Mouse (Mus musculus): ENCODE measurements around the gene Tigd4. TPM values are rescaled to one million over a fixed set of nuclear protein-coding genes. Genes with fewer than 3 reads are reported as not detected.

Tigd4 gene
- polyA plus RNA-seq, 1 experiment: not detected

- Histone ChIP-seq H3K27me3 (ENCODE audit: control insufficient read depth, insufficient read depth, low read length) (no peaks in the 10 kb centered on the region), H3K36me3 (ENCODE audit: control insufficient read depth, insufficient read depth, low read length) (no peaks in the 10 kb centered on the region), H3K4me3 (ENCODE audit: extremely low read depth, insufficient read depth, insufficient read length) (no peak overlapping the region), H3K4me1 (ENCODE audit: control insufficient read depth, insufficient read depth, insufficient read length) (no peaks in the 10 kb centered on the region), H3K27ac (ENCODE audit: insufficient read depth, low read length) (no peak overlapping the region)
- WGBS: 92% methylated on average over 2 of the region's 2 CpGs
- no peak for DNase-seq (ENCODE audit: low read depth in 1 of 2, low spot score in 2 of 2)
- TF ChIP-seq POLR2A (IDR thresholded peaks at IDR 0.05; ENCODE audit: low read depth, low read length): no peak
- no peak for TF ChIP-seq CTCF (IDR thresholded peaks at IDR 0.05; ENCODE audit: extremely low read depth, insufficient read depth, insufficient read length, insufficient replicate concordance)
These were observed 9.4 kb downstream of the Tigd4 start for GRCm38 (mm10) chr3:84602759-84603158.

- no peak for DNase-seq (ENCODE audit: low read depth in 1 of 2, low spot score in 2 of 2)
- H3K36me3 ChIP-seq (ENCODE audit: control insufficient read depth, insufficient read depth, low read length): no peaks in the 10 kb centered on the region
- H3K27ac ChIP-seq (ENCODE audit: insufficient read depth, low read length): no peak overlapping the region
- WGBS: 85% methylated on average over 9 of the region's 9 CpGs
- no peaks in the 10 kb centered on the region for H3K4me1 ChIP-seq (ENCODE audit: control insufficient read depth, insufficient read depth, insufficient read length)
- H3K4me3 ChIP-seq (ENCODE audit: extremely low read depth, insufficient read depth, insufficient read length): no peak overlapping the region
- no peaks in the 10 kb centered on the region for H3K27me3 ChIP-seq (ENCODE audit: control insufficient read depth, insufficient read depth, low read length)
- TF ChIP-seq POLR2A (IDR thresholded peaks at IDR 0.05; ENCODE audit: low read depth, low read length) (no peak), CTCF (IDR thresholded peaks at IDR 0.05; ENCODE audit: extremely low read depth, insufficient read depth, insufficient read length, insufficient replicate concordance) (no peak)
These were observed 9.8 kb downstream of the Tigd4 start for GRCm38 (mm10) chr3:84603212-84603611.

- TF ChIP-seq POLR2A (IDR thresholded peaks at IDR 0.05; ENCODE audit: low read depth, low read length) (no peak), CTCF (IDR thresholded peaks at IDR 0.05; ENCODE audit: extremely low read depth, insufficient read depth, insufficient read length, insufficient replicate concordance) (no peak)
- DNase-seq (ENCODE audit: low read depth in 1 of 2, low spot score in 2 of 2): no peak
- H3K4me3 ChIP-seq (ENCODE audit: extremely low read depth, insufficient read depth, insufficient read length): no peak overlapping the region
- H3K27ac ChIP-seq (ENCODE audit: insufficient read depth, low read length): no peak overlapping the region
- no peaks in the 10 kb centered on the region for H3K27me3 ChIP-seq (ENCODE audit: control insufficient read depth, insufficient read depth, low read length)
- 93% methylated on average over 9 of the region's 9 CpGs for WGBS
- H3K36me3 ChIP-seq (ENCODE audit: control insufficient read depth, insufficient read depth, low read length): no peaks in the 10 kb centered on the region
- no peaks in the 10 kb centered on the region for H3K4me1 ChIP-seq (ENCODE audit: control insufficient read depth, insufficient read depth, insufficient read length)
These were observed 16.9 kb downstream of the Tigd4 start for GRCm38 (mm10) chr3:84610183-84610710.

- TF ChIP-seq CTCF (IDR thresholded peaks at IDR 0.05; ENCODE audit: extremely low read depth, insufficient read depth, insufficient read length, insufficient replicate concordance) (no peak; the same call in 1 of the 2 replicates), POLR2A (IDR thresholded peaks at IDR 0.05; ENCODE audit: low read depth, low read length) (no peak)
- WGBS: 26% methylated on average over 5 of the region's 5 CpGs
- no peak overlapping the region for H3K27ac ChIP-seq (ENCODE audit: insufficient read depth, low read length)
- no peaks in the 10 kb centered on the region for H3K27me3 ChIP-seq (ENCODE audit: control insufficient read depth, insufficient read depth, low read length)
- H3K4me1 ChIP-seq (ENCODE audit: control insufficient read depth, insufficient read depth, insufficient read length): no peaks in the 10 kb centered on the region
- no peak overlapping the region for H3K4me3 ChIP-seq (ENCODE audit: extremely low read depth, insufficient read depth, insufficient read length)
- DNase-seq (ENCODE audit: low read depth in 1 of 2, low spot score in 2 of 2): peak in 1 of 2 experiments; percentile 22
- H3K36me3 ChIP-seq (ENCODE audit: control insufficient read depth, insufficient read depth, low read length): no peaks in the 10 kb centered on the region
These were observed 21.9 kb downstream of the Tigd4 start for GRCm38 (mm10) chr3:84615050-84615855.

GRCm38 (mm10) chr3:84615856-84616225 is 22.5 kb downstream of the Tigd4 start:
- H3K27me3 ChIP-seq (ENCODE audit: control insufficient read depth, insufficient read depth, low read length): no peaks in the 10 kb centered on the region
- H3K27ac ChIP-seq (ENCODE audit: insufficient read depth, low read length): no peak overlapping the region
- no peak for DNase-seq (ENCODE audit: low read depth in 1 of 2, low spot score in 2 of 2)
- 68% methylated on average over 7 of the region's 7 CpGs for WGBS
- H3K4me3 ChIP-seq (ENCODE audit: extremely low read depth, insufficient read depth, insufficient read length): no peak overlapping the region
- TF ChIP-seq CTCF (IDR thresholded peaks at IDR 0.05; ENCODE audit: extremely low read depth, insufficient read depth, insufficient read length, insufficient replicate concordance): no peak
- no peak for TF ChIP-seq POLR2A (IDR thresholded peaks at IDR 0.05; ENCODE audit: low read depth, low read length)
- H3K36me3 ChIP-seq (ENCODE audit: control insufficient read depth, insufficient read depth, low read length): no peaks in the 10 kb centered on the region
- no peaks in the 10 kb centered on the region for H3K4me1 ChIP-seq (ENCODE audit: control insufficient read depth, insufficient read depth, insufficient read length)

GRCm38 (mm10) chr3:84618627-84619026 is 25.3 kb downstream of the Tigd4 start:
- Histone ChIP-seq H3K4me3 (ENCODE audit: extremely low read depth, insufficient read depth, insufficient read length) (no peak overlapping the region), H3K27me3 (ENCODE audit: control insufficient read depth, insufficient read depth, low read length) (no peaks in the 10 kb centered on the region), H3K36me3 (ENCODE audit: control insufficient read depth, insufficient read depth, low read length) (no peaks in the 10 kb centered on the region), H3K27ac (ENCODE audit: insufficient read depth, low read length) (no peak overlapping the region), H3K4me1 (ENCODE audit: control insufficient read depth, insufficient read depth, insufficient read length) (no peaks in the 10 kb centered on the region)
- no peak for DNase-seq (ENCODE audit: low read depth in 1 of 2, low spot score in 2 of 2)
- TF ChIP-seq CTCF (IDR thresholded peaks at IDR 0.05; ENCODE audit: extremely low read depth, insufficient read depth, insufficient read length, insufficient replicate concordance): no peak
- TF ChIP-seq POLR2A (IDR thresholded peaks at IDR 0.05; ENCODE audit: low read depth, low read length): no peak
- WGBS: 87% methylated on average over 2 of the region's 2 CpGs

- no peak overlapping the region for H3K4me3 ChIP-seq (ENCODE audit: extremely low read depth, insufficient read depth, insufficient read length)
- H3K27ac ChIP-seq (ENCODE audit: insufficient read depth, low read length): no peak overlapping the region
- no peak for TF ChIP-seq POLR2A (IDR thresholded peaks at IDR 0.05; ENCODE audit: low read depth, low read length)
- no peak for TF ChIP-seq CTCF (IDR thresholded peaks at IDR 0.05; ENCODE audit: extremely low read depth, insufficient read depth, insufficient read length, insufficient replicate concordance)
- H3K27me3 ChIP-seq (ENCODE audit: control insufficient read depth, insufficient read depth, low read length): no peaks in the 10 kb centered on the region
- no peaks in the 10 kb centered on the region for H3K36me3 ChIP-seq (ENCODE audit: control insufficient read depth, insufficient read depth, low read length)
- WGBS: 93% methylated on average over 7 of the region's 7 CpGs
- no peaks in the 10 kb centered on the region for H3K4me1 ChIP-seq (ENCODE audit: control insufficient read depth, insufficient read depth, insufficient read length)
- DNase-seq (ENCODE audit: low read depth in 1 of 2, low spot score in 2 of 2): no peak
These were observed 25.7 kb downstream of the Tigd4 start for GRCm38 (mm10) chr3:84619056-84619455.

Measured in spleen, adult 2 months (tissue).